Mouse (Mus musculus) C2C12 (cell line): ENCODE measurements around the gene Akap6.

Experiments used
- CEBPB ChIP-seq: IDR thresholded peaks from one replicate; pipeline ENCODE4 v1.6.1; 2011; ENCODE audit warnings: low read depth, mild to moderate bottlenecking, control low read depth, moderate library complexity
- CTCF ChIP-seq: IDR thresholded peaks from one replicate; pipeline ENCODE4 v1.5.1; 2011; ENCODE audit not compliant: control insufficient read depth, insufficient read depth, insufficient read length
- MYOD1 ChIP-seq: IDR thresholded peaks from one replicate; pipeline ENCODE4 v1.6.1; 2011; ENCODE audit warnings: low read depth; ENCODE audit not compliant: control insufficient read depth, insufficient read length
- MYOG ChIP-seq: IDR thresholded peaks from one replicate; pipeline ENCODE4 v1.6.1; 2011; ENCODE audit not compliant: control insufficient read depth, insufficient read length; ENCODE audit errors: extremely low read depth
- USF1 ChIP-seq: IDR thresholded peaks from one replicate; pipeline ENCODE4 v1.6.1; 2011; ENCODE audit warnings: low read depth, mild to moderate bottlenecking, control low read depth, moderate library complexity

GRCm38 (mm10) chr12:52944274-52944673, 245.1 kb downstream of the Akap6 start:
- TF ChIP-seq USF1 (no peak), CTCF (no peak), MYOD1 (no peak), MYOG (no peak), CEBPB (no peak)
